Mouse (Mus musculus): ENCODE data around the gene Fam120a.

The Fam120a gene

DNA sequence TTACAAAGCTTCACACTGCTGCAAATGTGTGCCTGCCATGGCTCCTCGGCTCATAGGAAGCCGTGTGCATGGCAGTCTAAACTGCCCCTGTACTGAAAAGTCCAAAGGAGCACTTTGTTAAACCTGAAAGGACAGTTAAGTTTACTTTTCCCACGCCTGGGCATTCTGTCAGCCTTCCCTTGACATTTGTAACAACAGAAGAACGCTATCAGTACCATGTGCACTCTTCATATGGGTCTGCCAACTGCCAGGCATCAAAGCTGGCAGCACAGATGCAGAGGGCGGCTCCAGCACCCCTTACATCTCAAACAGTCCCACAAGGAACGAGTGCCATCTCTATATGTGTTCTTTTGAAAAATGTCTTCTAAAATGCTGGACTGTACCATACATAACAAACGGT lies 56.4 kb downstream of the Fam120a start:
- no peak for DNase-seq

DNA sequence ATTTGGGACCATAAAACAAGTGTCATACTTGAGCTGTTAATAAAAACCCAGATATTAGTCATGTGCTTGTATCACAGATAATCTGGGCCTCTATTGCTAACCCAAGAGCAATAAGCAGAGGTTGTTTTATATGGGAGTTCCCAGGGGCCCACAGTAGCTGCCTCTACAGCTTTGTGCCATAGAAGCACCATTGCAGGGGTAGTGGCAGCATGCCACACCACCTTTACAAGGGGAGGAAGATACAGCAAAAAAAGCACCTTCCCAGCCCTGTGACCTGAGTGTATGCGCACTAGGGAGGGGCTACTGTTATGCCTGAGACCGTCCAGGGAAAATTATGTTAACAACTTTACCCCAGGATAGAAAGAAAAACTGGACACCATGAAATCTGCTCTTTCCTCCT lies 62.4 kb downstream of the Fam120a start:
- no peak for DNase-seq

DNA sequence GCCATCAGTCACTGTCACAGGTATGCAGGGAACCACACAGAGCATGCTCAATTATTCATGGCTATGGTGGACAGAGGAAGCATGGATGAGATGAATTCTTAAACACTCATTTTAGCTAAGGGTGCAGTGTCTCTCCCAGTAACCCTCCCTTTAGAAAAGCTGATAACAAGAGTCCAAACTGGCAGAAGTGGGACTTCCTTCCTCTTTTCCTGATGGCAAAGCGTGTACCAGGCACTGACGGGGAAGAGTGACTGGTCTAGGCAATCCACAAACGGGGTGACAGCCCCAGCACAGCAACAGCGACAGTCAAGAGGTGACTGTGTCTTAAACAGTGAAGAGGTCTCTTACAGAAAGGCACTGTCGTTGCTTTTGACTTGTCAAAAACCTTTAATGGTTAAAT lies 72.4 kb downstream of the Fam120a start:
- no peak for DNase-seq

DNA sequence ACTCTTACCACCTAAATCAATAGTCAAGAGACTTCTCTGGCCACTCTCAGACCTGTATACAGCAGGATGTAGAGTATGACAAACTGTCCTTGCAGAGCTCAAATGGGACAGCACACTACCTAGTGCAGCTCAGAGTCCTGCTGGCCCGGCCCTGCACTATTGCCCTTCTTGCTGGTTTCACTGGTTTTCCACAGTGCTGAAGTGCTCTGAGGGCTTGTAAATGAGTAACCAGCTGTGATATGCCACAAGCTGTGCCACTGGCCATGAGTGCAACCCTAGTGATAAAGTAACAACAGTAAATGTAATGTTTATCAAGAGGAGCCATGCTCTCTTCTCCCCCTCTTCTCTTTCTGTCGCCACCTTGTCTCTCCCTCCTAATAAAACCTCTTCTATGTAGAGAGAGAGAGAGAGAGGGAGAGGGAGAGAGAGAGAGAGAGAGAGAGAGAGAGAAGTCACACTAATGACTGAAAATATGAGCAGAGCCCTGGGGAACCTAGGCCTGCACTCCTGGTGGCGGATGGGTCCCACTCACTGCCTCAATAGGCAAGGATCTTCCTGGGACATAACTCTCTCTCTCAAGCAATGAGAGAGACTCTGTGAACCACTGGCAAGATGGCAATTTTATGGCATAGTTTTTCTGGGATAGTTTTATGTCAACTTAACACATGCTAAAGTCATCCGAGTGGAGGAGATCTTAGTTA lies 77.4 kb downstream of the Fam120a start:
- DNase-seq: peak; percentile 65

DNA sequence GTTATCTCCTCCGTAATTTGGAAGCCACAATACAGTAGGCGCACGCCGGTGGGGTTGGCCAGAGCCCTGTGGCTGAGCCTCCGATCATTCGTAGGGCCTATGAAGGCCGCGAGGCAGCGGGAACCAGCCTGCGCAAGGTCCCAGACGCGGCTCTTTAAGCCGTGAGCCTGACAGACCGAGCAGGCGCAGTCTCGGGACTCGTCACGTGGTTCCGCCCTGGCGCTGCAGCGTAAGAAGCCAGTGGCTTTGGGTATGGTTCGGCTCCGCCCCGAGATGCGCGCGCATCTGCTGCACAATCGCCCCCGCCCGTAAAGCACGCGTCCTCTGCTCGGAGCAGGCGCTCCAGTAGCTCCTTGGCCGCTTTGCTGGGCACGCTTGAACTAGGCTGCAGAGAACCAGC lies 89.3 kb downstream of the Fam120a start:
- peak; percentile 99 for DNase-seq

DNA sequence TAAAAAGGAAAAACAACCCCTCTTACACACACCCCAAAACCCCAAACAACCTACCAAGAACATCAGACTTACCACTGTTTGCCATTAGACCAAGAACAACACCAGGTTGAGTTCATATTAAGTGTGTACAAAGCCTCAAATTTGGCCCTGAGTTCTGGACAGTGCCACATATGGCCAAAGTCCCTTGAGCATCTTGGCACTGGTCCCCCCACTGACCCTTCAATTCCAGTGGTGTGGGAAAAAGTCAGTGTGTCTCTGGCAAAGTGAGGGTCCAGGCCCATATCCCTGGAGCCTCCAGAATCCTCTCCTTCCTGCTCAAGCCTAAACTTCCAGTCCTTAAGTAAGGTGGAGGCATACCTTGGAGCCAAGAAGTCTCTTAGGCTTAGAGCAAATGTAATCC lies 90.0 kb downstream of the Fam120a start:
- no peak for DNase-seq

DNA sequence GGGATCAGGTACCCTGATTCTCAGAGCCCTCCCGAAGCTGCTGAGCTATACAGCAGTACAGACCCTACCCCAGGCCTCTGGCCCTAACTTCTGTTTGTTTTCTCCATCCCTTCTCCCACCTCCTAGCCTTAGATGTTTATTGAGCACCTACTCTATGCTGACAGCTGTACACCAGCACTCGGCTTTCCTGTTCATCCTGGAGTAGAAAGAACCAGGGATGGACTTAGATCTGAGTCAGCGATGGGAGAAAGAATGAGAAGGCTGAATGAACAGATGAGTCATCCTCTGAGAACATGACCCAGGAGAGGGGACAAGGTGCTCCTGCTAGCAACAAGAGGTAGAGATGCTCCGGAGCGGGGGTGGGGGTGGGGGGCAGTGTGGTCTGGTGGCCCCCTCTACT lies 95.1 kb downstream of the Fam120a start:
- no peak for DNase-seq

DNA sequence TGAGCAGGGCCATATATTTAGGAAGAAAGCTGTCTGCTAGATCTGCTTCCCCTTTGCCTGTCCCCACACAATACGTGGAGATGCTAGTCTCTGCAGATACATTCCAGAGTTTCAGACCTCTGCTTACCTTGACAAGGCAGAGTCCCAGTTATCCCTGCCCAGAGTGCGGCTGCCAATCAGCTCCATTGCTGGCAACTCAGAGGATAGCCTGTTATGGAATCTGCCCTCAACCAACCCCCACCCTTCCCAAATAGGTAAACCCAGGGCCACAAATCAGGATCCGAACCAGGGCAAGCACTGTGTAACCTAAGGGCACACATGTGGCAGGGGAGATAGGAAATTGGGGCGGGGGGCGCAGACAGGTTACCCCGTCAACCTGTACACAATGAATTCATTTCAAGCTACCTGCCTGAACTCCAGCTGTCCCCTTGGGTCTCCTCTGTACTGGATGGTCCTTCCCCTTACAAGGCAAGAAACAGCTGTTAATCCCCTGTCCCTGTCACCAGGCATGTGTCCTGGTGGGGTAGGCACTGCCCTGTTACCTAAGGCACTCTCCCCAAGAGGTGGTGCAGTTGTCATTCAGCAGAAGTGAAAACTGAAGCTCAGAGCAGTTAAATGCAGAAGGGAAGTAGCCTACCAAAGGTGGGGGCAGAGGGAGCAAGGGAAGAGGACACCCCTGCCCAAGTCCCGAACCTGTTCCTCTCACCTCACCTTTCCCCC lies 95.8 kb downstream of the Fam120a start:
- DNase-seq: no peak

DNA sequence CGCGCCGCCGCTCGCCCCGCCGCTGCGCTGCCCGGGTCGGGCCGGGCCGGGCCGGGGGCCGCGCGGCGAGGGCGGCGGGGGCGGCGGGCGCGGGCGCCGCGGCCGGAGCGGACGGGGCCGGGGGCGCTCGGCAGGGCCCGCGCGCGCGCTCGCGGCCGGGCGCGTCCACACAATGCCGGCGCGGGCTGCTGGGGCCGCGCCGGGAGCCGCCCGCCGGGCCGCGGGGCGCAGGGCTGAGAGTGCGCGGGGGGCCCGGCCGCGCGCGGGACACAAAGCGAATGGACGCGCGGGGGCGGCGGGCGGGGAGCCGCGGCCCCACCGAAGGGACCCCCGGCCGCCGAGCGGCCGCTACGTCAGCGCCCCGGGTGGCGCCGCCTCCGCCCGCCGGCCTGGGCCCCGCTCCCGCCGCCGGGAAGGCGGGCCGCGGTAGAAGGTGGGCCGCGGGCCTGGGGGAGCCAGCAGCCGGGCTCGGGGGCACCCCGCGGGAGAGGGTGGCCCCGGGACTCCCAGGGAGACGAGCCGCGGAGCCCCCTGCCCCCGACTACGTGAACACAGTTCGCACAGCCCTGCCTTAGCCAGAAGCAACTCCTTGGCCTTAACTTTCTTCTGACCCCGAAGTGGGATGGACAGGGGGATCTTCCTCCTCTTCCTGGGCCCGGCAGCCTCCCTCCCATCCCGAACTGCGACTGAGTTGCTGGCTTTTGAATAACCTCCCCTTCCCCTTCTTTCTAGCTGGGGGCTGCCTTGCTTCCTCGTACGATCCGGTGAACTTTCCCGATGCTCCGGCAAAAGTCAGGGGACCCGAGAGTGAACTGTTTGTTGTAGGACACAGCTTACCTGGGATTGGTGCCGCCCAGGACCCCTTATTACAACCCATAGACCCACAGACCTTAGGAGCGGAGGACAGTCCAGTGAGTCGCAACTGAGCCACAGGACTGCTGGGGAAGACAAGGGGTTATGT lies 96.8 kb downstream of the Fam120a start, which contains the start of gene Phf2:
TSS of gene Phf2 (minus strand) at position 349 of the 961 bp plus-strand sequence.
- DNase-seq: peak; percentile 31

DNA sequence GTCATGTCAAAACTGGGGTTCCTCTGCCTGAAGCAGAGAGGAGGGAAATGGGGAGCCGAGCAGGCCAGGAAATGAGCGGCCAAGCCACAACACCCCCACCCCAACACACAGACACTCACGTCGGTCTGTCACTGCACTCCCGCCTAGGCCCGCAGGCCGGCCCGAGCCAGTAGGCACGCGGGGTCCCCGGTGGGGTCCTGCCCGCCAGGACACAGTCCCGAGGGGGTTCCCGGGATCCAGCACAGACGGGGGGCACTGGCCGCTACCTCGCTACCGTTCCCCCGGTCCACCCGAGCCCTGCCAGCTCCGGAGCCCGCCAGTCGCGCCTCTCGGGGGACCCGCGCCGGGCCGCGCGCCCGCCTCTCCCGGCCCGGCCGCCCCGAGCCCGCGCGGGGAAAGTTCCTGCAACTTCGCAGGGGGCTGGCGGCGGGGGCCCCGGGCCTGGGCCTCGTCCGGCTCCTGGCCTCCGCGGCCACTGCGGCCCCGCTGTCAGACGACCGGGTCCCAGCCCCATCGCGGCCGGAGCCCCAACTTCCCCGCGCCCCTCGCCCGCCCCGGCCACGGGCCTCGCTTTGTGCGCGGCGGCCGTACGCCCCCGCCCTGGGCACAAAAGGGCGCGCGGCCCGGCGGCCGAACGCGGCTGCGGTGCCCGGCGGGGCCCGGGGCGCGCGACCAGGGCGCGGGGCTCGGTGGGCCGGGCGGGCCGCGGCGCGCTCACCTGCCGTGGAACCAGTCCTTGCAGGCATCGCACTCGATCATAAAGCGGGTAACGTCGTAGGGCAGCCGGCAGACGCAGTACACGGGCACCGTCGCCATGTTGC lies 97.7 kb downstream of the Fam120a start:
- DNase-seq: no peak

DNA sequence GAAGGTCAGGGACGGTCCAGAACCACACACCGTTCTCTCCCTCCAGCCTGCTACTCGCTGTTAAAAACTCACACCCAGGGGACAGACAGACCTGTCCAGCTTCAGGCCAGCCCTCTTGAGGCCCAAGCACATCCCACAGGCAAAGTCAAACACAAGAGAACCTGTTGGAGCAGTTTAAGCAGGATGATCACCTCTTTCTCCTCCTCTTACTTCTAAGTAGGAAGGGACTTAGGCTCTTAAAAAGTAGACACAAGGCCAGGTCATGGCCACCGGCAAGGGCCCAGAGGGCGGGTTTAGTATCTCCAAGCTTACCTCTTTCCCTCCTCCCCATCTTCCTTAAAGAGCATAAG lies 98.2 kb downstream of the Fam120a start:
- peak; percentile 67 for DNase-seq

DNA sequence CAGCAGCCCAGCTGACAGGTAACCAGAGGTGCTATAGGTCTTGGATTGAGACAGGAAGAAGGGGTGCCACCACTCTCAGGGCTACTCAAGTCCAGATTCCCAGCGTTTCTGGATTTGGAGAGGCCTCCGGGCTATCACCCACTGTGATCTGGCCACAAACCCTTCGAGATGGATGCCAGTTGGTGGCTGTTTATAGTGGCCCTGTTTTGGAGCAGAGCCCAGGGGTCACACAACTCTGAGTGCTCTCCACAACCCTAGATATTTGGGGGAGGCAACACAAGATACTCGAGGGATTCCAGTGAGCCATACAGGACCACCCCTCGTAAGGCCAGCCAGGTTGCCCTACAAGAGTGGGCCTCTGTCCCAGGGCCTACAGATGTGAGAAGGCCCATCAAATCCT lies 98.7 kb downstream of the Fam120a start:
- no peak for DNase-seq

DNA sequence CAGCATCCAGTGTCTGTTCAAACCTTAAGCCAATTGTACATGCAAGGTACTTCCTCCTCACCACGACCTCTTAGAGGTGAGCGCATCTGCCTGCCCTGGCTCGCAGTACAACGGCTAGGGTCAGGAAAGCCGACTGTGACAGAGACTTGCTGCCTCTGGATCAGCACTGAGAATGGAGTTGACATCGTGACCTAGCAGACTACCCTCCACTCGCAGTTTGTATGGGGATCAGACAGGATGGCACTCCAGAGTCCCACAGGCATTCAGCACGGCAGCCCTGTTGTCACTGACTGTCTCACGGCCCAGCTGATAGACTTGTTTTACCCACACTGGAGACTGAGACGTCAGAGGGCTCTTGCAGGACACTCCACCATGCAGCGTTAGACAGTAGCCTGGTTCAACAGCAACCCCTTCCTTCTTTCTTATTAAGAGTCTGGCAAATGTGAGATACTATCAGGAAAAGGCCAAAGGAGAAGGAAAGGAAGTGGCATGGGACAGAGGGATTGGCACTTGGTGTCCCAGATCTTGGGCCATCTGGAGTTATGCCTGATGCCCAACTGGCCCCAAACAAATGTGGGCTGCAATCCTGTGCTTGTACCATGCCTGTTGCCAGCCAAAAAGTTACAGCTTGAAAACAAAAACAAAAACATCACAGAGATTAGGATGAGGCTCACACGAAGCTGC lies 103.0 kb downstream of the Fam120a start:
- no peak for DNase-seq

DNA sequence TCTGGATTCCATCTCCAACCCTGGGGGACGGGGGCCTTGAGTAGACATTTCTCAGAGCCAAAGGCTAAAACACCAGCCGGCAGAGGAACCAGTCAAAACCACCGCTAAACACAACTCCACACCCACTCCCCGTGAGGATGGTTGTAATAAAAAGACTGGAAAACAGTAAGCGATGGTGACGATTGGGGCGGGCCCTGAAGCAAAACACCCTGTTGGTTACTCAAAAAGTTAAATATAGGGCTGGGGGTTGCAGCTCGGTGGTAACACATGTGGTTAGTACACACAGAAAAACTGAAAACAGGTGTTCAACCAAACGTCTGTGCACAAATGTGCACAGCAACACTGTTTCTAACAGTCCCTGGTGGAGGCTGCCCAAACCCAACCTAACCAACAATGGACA lies 104.3 kb downstream of the Fam120a start:
- no peak for DNase-seq

DNA sequence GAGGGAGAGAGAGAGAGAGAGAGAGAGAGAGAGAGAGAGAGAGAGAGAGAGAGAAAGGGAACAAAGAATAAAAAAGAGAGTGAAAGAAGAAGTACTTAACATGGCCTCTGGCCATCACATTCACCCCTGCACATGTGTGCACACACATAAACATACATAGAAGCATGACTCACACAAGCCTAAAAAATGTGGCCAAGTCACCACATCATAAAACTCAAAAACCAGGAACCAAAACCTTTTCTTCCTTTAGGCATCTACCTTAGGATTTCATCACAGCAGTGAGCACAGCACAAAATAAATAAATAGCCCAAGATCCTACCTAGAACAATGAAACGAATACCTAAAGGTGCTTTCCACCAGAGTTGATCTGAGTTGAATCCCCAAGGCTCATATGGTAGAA lies 105.9 kb downstream of the Fam120a start:
- no peak for DNase-seq

DNA sequence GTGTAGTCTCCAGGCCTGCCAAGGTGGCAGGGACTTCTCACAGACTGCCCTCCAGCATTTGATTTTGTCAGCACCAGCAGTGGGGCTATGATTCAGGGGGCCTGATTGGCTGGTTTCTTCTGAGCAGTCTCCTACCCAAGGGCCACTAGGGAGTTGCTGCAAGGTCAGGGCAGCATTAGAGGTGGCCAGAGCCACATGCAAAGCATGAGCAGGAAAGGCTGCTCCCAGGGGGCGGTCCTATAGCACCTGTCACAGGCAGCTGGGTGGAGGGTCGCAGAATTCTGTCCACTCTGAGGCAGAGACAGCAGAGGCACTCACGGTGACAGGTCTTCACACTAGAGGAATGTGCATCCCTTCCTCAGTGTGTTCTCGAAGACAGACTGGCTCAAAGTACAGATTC lies 109.0 kb downstream of the Fam120a start:
- DNase-seq: no peak

DNA sequence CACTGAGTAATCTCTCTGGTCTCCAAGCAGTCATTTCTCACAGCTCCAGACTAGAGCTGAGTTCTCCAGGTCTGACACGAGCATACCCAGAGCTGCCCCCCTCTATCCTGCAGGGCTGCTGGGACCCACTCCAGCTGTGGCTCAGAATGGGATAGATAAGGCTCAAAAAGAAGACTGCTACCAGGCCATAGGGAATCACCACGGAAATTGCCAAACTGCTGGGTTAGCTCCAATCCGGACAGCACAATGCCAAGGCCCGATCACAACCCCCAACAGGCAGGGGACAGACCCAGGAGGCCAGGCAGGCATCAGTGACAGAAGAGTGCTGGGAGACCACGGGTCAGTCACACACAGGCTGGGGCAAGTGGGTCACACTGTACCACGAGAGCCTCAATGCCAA lies 109.8 kb downstream of the Fam120a start:
- no peak for DNase-seq

DNA sequence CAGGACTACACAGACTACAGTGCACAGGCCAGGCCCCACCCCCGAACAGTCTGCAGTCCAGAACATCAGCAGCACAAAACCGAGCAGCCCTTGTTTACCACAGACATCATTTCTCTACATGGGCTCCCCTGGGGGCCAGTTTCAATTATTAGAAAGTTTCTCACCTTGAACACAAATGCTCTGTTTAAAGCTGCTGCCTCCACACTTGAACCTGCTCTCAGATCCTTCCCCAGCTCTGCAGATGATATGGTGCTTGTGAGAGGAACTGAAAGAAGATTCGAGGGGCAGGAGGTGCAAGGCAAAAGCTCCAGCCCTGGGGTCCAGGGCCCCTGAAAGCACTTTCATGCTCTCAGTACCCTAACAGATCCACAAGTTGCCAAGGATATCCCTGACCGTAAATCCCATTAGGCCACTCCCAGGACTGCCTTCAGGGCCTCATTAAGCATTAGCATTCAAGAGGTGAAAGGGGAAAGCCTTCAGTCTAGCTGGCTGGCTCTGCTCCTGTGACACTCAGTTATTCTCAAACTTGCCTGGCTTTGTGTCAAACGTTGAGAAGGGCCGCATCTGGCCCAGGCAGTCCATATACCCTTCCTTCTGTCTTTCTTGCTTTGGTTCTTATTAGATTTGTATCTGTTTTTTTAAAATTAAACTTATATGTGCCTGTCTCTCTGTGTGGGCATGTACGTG lies 110.4 kb downstream of the Fam120a start:
- peak; percentile 52 for DNase-seq

DNA sequence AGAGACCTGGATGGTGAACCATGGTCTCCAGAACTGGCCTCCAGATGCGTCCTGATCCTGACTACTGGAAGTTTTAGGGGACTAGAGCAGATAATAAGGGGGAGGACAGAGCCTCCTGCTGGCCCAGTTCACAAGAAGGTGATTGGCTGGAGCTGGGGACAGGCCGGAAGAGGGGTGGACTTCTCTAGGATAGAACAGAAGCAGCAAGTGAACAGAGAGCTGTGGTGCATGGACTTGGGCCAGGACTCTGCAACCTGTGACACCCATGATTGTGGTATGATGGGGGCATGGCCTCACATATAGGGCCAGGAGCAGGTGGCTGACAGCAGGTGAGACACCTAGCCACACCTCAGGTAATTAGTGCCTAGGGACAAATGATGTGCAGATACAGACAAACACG lies 113.9 kb downstream of the Fam120a start:
- DNase-seq: no peak

DNA sequence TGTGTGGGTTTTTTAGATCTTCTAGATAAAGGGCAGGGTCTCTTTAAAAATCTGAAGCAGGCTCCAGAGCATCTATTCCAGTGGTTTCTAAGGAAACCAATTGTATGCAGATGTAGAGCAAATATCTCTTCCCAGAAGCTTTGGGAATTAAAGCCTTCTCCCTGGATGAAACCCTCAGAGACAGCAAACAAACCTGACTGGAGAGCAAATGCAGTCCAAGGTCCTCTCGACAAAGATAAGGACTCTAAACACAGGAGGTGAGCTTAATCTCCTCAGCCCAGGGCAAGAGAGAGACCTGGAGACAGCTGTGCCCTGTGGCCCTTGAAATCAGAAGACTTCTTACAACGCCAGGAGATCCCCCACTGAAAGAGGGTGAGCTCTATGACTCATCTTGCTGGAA lies 114.3 kb downstream of the Fam120a start:
- no peak for DNase-seq

DNA sequence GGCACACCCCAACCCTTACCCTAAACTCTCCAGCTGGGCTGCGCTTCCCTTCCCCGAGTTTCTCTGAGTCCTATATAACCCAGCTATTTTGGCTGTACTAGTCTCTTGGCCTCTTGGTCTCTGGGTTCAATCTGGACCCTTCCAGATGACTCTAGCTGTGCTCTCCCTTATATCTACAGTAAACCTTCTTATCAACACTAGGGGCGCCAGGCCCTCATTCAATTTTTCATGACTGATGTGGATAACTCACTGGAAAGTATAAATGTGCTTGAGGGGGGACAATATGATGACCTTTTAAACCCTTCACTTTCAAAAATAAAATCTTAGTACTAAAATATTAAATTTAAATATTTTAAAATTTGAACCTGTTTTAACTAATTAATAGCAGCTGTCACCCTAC lies 115.0 kb downstream of the Fam120a start:
- peak; percentile 50 for DNase-seq

All from lung, postnatal 36 days (tissue).